Mouse (Mus musculus) monocyte, adult 5-6 weeks (primary cell): ENCODE data around the gene Gprc5c. TPM values are rescaled to one million over a fixed set of nuclear protein-coding genes. Genes with fewer than 3 reads are reported as not detected.

Source experiments
- ATAC-seq: fragments of 153-309, 156-312 bp; replicated peaks from 2 replicates; pipeline ENCODE4 v1.8.0; 2017; ENCODE audit warnings: mild to moderate bottlenecking; ENCODE audit not compliant: low TSS enrichment, insufficient number of reproducible peaks, severe bottlenecking, poor library complexity, low FRiP score
- total RNA-seq: library from RNA; stranded (forward); fragments of 200-1000, 200-491, 200-594 nt; gene quantifications from 3 replicates; pipeline ENCODE4 v1.2.3, GENCODE M21; 2017

The Gprc5c gene
- total RNA-seq, 1 experiment from 2014 or later, result 1.9 TPM

DNA sequence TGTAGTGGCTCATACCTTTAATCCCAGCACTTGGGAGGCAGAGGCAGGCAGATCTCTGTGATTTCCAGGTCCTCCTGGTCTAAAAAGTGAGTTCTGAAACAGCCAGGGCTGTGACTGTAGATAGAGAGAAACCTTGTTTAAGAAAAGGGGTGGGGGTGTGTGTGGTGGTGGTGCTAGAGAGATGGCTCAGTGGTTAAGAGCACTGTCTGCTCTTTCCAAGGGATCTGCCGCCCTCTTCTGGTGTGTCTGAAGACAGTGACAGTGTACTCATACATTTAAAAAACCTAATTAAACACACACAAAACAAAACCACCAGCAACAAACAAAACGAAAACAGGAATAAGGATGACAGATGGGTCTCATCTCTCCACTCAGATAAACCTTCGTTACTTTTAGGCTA is 11.7 kb downstream of the Gprc5c start:
- ATAC-seq, result no peak

DNA sequence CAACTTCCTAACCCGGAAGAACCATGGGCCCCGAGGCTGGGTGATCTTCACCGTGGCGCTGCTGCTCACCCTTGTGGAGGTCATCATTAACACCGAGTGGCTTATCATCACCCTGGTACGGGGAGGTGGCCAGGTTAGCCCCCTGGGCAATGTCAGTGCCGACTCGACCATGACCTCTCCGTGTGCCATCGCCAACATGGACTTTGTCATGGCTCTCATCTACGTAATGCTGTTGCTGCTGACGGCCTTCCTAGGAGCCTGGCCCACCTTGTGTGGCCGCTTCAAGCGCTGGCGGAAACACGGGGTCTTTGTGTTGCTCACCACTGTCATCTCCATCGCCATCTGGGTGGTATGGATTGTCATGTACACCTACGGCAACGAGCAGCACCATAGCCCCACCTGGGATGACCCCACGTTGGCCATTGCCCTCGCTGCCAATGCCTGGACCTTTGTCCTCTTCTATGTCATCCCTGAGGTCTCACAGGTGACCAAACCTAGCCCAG is 13.0 kb downstream of the Gprc5c start:
- no peak for ATAC-seq

DNA sequence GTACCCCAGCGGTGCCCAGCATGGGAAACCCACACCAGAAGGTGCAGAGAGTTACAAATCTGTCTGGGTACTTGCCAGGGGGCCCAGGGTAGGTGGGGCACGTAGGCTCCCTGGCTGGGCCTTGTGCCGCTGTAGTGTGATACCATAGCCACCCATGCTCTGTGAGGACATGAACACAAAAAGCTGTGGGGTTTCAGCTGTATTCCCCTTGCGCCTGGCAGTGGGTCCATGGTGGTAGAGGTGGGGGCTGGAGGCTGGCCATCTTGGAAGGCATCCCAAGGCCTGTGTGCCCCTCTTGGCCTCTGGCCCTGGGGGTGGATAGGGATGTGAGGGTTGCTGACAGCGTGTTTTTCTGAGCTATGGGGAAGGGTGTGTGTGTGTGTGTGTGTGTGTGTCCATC is 15.0 kb downstream of the Gprc5c start:
- ATAC-seq, result no peak

- ATAC-seq, result no peak
Measured at GRCm38 (mm10) chr11:114866486-114867360, 15.8 kb downstream of the Gprc5c start.

GRCm38 (mm10) chr11:114867361-114868235 is 16.6 kb downstream of the Gprc5c start:
- no peak for ATAC-seq

DNA sequence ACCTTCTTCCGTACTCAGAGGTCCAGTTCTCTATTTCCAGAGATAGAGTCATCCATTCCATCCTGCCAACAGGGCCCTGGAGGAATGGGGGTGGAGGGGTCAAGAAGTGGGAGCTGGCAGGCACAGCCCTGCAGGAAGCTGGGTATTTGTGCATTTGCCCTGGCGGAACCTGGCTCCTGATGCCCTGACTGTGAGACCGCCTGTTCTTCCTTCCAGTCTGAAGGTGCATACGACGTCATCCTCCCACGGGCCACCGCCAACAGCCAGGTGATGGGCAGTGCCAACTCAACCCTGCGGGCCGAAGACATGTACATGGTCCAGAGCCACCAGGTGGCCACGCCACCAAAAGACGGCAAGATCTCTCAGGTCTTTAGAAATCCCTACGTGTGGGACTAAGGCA is 17.3 kb downstream of the Gprc5c start:
- ATAC-seq, result no peak

DNA sequence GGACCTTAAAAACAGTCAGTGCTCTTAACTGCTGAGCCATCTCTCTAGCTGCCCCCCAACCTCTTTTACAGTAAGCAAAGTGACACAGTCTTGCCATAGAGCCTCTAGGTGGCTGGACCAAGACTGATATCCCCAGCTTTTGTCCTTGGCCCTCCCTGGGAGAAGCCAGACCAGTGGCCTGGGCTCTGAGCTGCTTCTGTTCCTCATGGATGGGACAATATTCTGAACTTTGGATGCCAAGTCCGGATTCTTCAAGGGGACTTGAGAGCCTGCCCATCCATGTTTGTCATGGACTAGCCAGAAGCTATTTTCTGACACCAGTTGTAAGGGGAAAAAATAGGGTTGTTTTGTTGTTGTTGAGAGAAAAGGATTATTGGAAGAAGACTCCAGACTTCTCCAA is 18.8 kb downstream of the Gprc5c start:
- no peak for ATAC-seq

- no peak for ATAC-seq
Measured at GRCm38 (mm10) chr11:114871540-114871939, 20.6 kb downstream of the Gprc5c start.

DNA sequence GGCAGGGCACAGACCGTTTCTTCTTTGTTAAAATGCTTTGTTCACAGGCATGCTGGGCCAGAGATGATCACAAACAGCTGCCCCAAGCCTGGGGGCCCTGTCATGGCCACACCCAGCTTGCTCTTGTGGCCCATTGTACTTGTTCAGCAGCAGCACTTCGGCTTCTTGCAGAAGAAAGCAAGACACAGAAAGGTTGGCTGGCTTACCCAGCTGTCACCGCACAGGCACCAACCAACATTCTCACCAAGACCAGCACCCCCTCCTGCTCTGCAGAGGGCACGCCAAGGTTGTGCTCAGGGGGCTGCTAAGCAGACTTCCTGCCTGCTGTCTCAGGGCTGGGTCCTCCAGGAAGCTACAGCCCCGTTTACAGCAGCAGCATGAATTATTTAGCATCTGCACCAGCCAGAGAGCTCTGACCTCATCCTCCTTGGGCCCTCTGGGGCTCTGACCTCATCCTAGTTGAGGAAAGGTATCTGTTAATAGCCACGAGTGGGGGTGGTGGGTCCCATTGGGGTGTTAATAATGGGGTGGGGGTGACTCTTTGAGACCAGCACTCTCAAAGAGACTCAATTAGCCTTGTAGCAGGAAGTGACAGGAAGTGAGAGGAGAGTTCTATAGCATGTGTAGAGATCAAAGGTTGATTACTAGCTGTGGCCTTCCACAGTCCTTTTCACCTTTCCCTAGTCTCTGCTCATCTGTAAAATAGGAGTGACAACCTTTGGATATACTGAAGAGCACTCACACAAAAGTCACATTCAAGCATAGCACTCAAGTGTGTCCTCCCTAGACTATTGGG is 22.3 kb downstream of the Gprc5c start:
- ATAC-seq, result no peak

DNA sequence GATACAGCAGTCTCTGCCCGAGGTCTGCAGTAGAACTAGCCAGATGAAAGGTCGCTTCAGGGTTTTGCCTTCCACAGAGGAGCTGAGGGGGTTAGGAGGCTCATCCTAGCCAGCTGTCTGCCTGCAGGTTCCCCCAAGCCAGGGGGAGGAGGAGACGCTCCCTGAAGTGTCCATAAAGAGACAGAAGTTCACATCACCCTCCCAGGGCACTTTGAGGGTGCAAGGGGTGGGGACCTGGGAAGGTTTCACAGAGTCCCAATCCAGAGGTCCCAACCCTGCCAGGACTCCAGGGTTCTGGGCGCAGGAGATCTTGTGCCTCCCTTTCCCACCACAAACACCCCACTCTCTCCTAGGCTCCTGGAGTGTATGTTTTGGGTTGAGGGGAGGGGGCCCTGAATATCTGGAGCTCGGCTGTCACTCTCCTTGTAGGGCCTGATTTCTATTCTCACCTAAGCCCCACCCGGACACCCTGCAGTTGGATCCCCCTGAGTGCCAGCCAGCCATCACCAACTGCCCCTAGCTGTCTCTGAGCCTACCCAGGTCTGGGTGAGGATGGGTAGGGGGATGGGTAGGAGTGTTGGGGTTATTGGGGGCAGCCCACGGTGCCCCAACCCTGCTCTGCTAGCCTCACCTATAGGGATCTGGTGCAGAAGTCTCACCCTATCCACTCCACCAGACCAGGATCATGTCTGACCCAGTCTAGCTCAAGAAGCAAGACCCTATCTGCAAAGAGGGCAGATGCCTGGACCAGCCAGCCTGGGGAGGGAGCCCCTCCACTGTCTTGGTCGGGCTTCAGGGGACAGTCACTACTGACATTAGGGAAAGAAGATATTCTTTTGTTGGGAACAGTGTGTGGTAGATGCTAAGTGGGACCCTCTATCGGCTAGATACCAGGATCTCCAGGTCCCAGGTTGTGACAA is 23.5 kb downstream of the Gprc5c start:
- no peak for ATAC-seq

DNA sequence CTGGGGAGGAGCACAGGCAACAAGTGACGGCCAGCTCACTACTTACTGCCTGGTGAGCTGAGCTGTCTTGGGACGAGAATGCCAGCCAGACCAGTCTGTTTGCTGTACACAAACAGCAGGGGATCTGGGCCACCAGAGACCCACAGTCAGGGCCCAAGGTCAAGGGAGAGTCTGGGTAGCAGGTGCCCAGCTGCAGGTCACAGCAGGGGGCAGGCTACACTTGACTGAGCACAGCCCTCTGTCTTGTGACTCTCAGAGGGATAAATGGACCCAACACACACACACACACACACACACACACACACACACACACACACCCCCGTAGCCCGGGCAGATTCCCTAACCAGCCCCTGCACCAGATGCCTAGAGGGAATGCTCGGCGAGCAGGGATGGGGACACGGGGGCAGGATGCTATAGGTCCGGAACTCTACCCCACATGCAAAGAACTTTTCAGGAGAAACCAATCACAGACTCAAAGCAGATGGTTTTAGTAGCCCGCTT is 24.4 kb downstream of the Gprc5c start:
- no peak for ATAC-seq

- ATAC-seq, result no peak
Measured at GRCm38 (mm10) chr11:114876176-114876575, 25.2 kb downstream of the Gprc5c start.

DNA sequence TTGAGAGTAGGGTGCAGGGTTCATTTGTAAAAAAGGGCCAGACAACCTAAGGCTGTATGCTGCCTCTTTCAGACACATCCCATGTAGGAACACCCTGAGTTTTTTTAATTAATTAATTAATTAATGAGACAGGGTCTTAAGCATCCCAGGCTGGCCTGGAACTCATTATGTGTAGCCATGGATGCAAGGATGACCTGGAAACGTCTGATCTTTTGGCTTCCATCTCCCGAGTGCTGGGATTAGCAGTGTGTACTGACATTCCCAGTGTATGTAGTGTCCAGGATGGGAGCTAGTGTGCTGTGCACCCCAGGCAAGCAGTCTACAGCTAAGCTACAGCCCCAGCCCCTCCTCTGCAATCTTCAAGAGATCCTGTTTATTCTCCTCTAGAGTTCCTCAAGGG is 25.7 kb downstream of the Gprc5c start:
- no peak for ATAC-seq

GRCm38 (mm10) chr11:114877145-114877544 is 26.2 kb downstream of the Gprc5c start:
- ATAC-seq, result peak; percentile 27; the same call in 1 of the 2 replicates

GRCm38 (mm10) chr11:114879666-114880065 is 28.7 kb downstream of the Gprc5c start:
- peak; percentile 67 for ATAC-seq

DNA sequence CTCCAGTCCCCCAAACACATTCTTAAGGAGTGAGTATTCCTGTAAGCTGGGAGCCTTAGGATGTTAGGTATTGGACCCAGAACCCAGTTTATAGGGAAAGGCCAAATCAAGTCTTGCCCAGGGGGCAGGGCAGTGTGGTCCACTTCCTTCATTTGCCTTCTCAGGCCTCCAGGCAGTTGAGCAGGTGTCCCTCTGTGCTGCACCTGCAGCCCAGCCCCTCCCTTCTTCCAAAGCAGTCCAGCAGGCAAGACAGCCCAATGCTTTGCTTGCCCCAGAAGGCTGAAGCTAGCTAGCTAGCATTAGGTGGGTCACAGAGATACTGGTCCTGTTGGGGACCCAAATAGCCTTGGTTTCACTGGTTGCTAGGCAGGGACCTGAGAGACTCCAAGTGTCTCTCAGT is 29.2 kb downstream of the Gprc5c start:
- ATAC-seq, result 0 out of 2 replicates have a peak, but pooled peaks have one; percentile 1

- ATAC-seq, result 0 out of 2 replicates have a peak, but pooled peaks have one; percentile 4
Measured at GRCm38 (mm10) chr11:114880589-114880988, 29.6 kb downstream of the Gprc5c start.
